Mouse (Mus musculus): ENCODE measurements around the gene Dnajc12. TPM values are rescaled to one million over a fixed set of nuclear protein-coding genes. Genes with fewer than 3 reads are reported as not detected.

The Dnajc12 gene
- polyA plus RNA-seq, 1 experiment, result 2.4 TPM

DNA sequence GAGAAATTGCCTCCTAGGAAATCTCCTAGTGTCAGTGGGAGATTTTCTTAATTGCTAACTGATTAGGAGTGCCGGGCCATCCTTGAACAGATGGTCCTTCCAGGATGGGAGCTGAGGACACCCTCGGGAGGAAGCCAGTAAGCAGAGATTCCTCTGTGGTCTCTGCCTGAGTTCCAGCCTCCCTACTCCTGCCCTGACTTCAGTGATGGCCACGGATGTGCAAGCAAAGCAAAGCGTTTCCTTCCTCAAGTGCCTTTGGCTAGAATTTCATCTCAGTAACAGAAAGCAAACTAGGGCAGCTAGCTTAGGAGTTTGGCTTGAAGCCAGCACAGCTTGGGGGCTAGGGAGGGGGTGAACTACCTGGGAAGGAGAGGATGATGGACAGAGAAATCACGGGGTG lies 34.8 kb downstream of the Dnajc12 start:
- TF ChIP-seq REST (IDR thresholded peaks at IDR 0.05; ENCODE audit: insufficient read depth, insufficient read length) (no peak), POLR2AphosphoS2 (IDR thresholded peaks at IDR 0.05; ENCODE audit: insufficient read length, low read depth) (no peak), MAX (IDR thresholded peaks at IDR 0.05; ENCODE audit: low read depth) (no peak), TCF3 (IDR thresholded peaks at IDR 0.05; ENCODE audit: insufficient read length, low read depth) (no peak), MYOD1 (IDR thresholded peaks at IDR 0.05; ENCODE audit: control insufficient read depth in 1 of 3, insufficient read length in 2 of 3, low read depth in 2 of 3) (no peak), SRF (IDR thresholded peaks at IDR 0.05; ENCODE audit: control insufficient read depth, insufficient read length, low read depth) (no peak), TCF12 (IDR thresholded peaks at IDR 0.05; ENCODE audit: insufficient read depth, poor library complexity, severe bottlenecking) (no peak), POLR2A (IDR thresholded peaks at IDR 0.05; ENCODE audit: insufficient read length, low read depth) (no peak), MYOG (IDR thresholded peaks at IDR 0.05; ENCODE audit: control insufficient read depth in 1 of 3, insufficient read depth in 1 of 3, insufficient read length in 2 of 3, low read depth in 2 of 3) (no peak), USF1 (IDR thresholded peaks at IDR 0.05; ENCODE audit: low read depth) (no peak)
- H3K27me3 ChIP-seq (ENCODE audit: control insufficient read depth, insufficient read depth, insufficient read length), result no peaks in the 10 kb centered on the region
- H3K36me3 ChIP-seq (ENCODE audit: control insufficient read depth, insufficient read depth), result no peaks in the 10 kb centered on the region
- no peak overlapping the region for H3K4me2 ChIP-seq (ENCODE audit: low read depth)
- H3ac ChIP-seq (ENCODE audit: control insufficient read depth, insufficient read length), result no peak overlapping the region
- H3K4me3 ChIP-seq, result no peak overlapping the region
- H3K79me2 ChIP-seq (ENCODE audit: control insufficient read depth, insufficient read depth), result no peaks in the 10 kb centered on the region

DNA sequence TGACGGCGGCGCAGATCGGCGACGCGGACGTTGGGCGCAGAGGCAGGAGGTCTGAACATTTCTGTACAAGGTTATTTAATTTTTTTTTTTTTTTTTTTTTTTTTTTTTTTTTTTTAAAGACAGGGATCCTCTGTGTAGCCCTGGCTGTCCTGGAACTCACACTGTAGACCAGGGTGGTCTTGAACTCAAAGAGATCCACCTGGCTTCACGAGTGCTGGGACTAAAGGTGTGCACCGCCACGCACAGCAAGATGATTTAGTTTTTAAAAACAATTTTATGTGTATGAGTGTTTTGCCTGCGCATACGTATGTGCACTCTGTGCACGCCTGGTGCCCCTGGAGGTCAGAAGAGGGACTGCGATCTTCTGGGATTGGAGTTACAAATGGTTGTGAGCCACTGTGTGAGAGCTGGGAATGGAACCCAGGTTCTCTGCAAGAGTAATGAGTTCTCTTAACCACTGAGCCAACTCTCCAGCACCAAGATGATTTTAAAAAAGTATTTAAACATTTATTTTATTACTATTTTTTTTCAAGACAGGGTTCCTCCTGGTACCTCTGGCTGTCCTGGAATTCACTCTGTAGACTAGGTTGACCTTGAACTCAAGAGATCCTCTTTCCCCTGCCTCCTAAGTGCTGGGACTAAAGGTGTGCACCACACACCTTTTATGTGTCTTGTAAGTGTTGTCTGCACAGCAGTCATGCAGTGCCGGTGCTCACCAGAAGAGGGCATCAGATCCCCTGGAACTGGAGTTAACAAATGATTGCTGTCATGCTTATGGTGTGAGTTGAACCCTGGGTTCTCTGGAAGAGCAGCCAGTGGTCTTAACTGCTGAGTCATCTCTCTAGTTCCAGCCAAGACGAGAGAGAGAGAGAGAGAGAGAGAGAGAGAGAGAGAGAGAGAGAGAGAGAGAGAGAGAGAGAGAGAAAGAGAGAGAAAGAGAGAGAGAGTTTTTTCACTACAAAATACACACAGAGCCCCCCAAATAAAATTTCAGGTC lies 39.8 kb downstream of the Dnajc12 start, which contains the start of gene Gm7075:
Gene Gm7075 (minus strand): TSS at position 51 of the 997 bp plus-strand sequence.
- Histone ChIP-seq H3K4me3 (no peak within 1 kb of the TSS), H3K4me2 (ENCODE audit: low read depth) (no peak within 1 kb of the TSS), H3ac (ENCODE audit: control insufficient read depth, insufficient read length) (no peak within 1 kb of the TSS), H3K79me2 (ENCODE audit: control insufficient read depth, insufficient read depth) (no peaks in the 10 kb centered on the region), H3K27me3 (ENCODE audit: control insufficient read depth, insufficient read depth, insufficient read length) (no peaks in the 10 kb centered on the region), H3K36me3 (ENCODE audit: control insufficient read depth, insufficient read depth) (no peaks in the 10 kb centered on the region)
- no peak for TF ChIP-seq MAX (IDR thresholded peaks at IDR 0.05; ENCODE audit: low read depth)
- no peak for TF ChIP-seq USF1 (IDR thresholded peaks at IDR 0.05; ENCODE audit: low read depth)
- TF ChIP-seq E2F4 (IDR thresholded peaks at IDR 0.05; ENCODE audit: insufficient read depth), result no peak
- TF ChIP-seq MYOD1 (IDR thresholded peaks at IDR 0.05; ENCODE audit: control insufficient read depth in 1 of 3, insufficient read length in 2 of 3, low read depth in 2 of 3), result no peak
- TF ChIP-seq MYOG (IDR thresholded peaks at IDR 0.05; ENCODE audit: control insufficient read depth in 1 of 3, insufficient read depth in 1 of 3, insufficient read length in 2 of 3, low read depth in 2 of 3), result no peak
- TF ChIP-seq TCF3 (IDR thresholded peaks at IDR 0.05; ENCODE audit: insufficient read length, low read depth), result no peak

DNA sequence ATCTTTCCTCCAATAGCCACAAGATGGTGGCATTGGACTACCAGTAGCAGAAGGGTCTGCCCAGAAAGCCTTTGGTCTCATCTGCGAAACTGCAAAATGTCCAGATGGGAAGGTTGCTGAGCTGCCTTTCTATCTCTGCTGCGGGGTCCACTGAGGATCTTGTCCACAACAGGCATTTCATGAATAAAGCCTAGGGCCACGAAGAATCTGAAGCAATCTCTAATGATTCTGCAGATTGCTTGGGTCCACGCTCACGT lies 40.4 kb downstream of the Dnajc12 start:
- H3K4me3 ChIP-seq, result no peak overlapping the region
- TF ChIP-seq TCF12 (IDR thresholded peaks at IDR 0.05; ENCODE audit: insufficient read depth, poor library complexity, severe bottlenecking), result no peak
- TF ChIP-seq TCF3 (IDR thresholded peaks at IDR 0.05; ENCODE audit: insufficient read length, low read depth), result no peak
- no peak for TF ChIP-seq E2F4 (IDR thresholded peaks at IDR 0.05; ENCODE audit: insufficient read depth)
- no peak for TF ChIP-seq MYOD1 (IDR thresholded peaks at IDR 0.05; ENCODE audit: control insufficient read depth in 1 of 3, insufficient read length in 2 of 3, low read depth in 2 of 3)
- H3K79me2 ChIP-seq (ENCODE audit: control insufficient read depth, insufficient read depth), result no peaks in the 10 kb centered on the region
- H3K36me3 ChIP-seq (ENCODE audit: control insufficient read depth, insufficient read depth), result no peaks in the 10 kb centered on the region
- H3K4me2 ChIP-seq (ENCODE audit: low read depth), result no peak overlapping the region
- H3ac ChIP-seq (ENCODE audit: control insufficient read depth, insufficient read length), result no peak overlapping the region
- H3K27me3 ChIP-seq (ENCODE audit: control insufficient read depth, insufficient read depth, insufficient read length), result no peaks in the 10 kb centered on the region

DNA sequence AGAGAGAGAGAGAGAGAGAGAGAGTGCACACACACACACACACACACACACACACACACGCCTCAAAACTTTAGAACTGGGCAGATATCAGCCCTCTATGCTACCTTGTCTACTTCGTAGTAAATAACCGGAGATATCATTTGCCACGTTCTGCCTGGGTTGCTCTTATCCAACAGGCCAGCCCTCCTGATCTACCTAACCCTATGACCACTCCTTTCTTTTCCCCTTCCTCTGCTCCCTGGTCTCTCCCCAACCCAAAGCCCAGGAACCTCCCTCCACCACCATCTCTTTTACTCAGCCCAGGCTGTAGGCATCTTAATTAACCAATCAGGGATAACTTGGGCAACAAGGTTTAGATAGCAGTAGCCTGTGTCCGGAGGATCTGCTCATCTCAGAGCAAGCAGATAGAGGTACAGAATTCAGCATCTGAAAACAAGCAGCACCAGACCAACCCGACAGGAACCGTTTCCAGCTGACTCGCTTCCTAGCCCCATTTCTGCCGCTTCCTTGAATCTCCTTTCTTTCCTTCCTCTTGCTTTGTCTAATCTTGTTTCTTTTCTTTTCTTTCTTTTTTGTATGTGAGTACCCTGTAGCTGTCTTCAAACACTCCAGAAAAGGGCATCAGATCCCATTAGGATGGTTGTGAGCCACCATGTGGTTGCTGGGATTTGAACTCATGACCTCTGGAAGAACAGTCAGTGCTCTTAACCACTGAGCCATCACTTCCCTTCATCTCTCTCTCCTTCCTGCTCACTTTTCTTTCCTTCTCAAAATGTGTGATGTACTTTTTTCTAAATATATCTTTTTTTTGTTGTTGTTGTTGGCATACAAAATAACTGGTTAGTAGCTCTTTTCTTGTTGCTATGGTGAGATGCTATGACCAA lies 41.6 kb downstream of the Dnajc12 start:
- Histone ChIP-seq H3K4me2 (ENCODE audit: low read depth) (no peak overlapping the region), H3K4me3 (no peak overlapping the region), H3K79me2 (ENCODE audit: control insufficient read depth, insufficient read depth) (no peaks in the 10 kb centered on the region), H3K36me3 (ENCODE audit: control insufficient read depth, insufficient read depth) (no peaks in the 10 kb centered on the region), H3ac (ENCODE audit: control insufficient read depth, insufficient read length) (no peak overlapping the region), H3K27me3 (ENCODE audit: control insufficient read depth, insufficient read depth, insufficient read length) (no peaks in the 10 kb centered on the region)
- TF ChIP-seq USF1 (IDR thresholded peaks at IDR 0.05; ENCODE audit: low read depth) (no peak), E2F4 (IDR thresholded peaks at IDR 0.05; ENCODE audit: insufficient read depth) (no peak), REST (IDR thresholded peaks at IDR 0.05; ENCODE audit: insufficient read depth, insufficient read length) (no peak), CEBPB (IDR thresholded peaks at IDR 0.05; ENCODE audit: insufficient read depth, poor library complexity, severe bottlenecking) (no peak), TCF3 (IDR thresholded peaks at IDR 0.05; ENCODE audit: insufficient read length, low read depth) (no peak), SRF (IDR thresholded peaks at IDR 0.05; ENCODE audit: control insufficient read depth, insufficient read length, low read depth) (no peak), POLR2AphosphoS2 (IDR thresholded peaks at IDR 0.05; ENCODE audit: insufficient read length, low read depth) (no peak), MYOD1 (IDR thresholded peaks at IDR 0.05; ENCODE audit: control insufficient read depth in 1 of 3, insufficient read length in 2 of 3, low read depth in 2 of 3) (no peak), TCF12 (IDR thresholded peaks at IDR 0.05; ENCODE audit: insufficient read depth, poor library complexity, severe bottlenecking) (no peak)

DNA sequence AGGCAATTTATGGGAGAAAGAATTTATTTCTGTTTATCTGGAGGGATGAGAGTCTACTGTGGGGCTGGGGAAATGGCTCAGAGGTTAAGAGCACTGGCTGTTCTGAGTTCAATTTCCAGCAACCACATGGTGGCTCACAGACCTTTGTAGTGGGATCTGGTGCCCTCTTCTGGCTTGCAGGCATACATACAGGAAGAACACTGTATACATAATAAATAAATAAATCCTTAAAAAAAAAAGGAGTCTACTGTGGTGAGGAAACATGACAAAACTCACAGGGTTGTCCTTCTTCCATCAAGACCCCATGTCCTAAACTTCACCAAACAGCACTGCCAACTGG lies 42.2 kb downstream of the Dnajc12 start:
- Histone ChIP-seq H3K79me2 (ENCODE audit: control insufficient read depth, insufficient read depth) (no peaks in the 10 kb centered on the region), H3K4me3 (no peak overlapping the region), H3K36me3 (ENCODE audit: control insufficient read depth, insufficient read depth) (no peaks in the 10 kb centered on the region), H3K4me2 (ENCODE audit: low read depth) (no peak overlapping the region), H3ac (ENCODE audit: control insufficient read depth, insufficient read length) (no peak overlapping the region), H3K27me3 (ENCODE audit: control insufficient read depth, insufficient read depth, insufficient read length) (no peaks in the 10 kb centered on the region)
- TF ChIP-seq USF1 (IDR thresholded peaks at IDR 0.05; ENCODE audit: low read depth) (no peak), E2F4 (IDR thresholded peaks at IDR 0.05; ENCODE audit: insufficient read depth) (no peak), SRF (IDR thresholded peaks at IDR 0.05; ENCODE audit: control insufficient read depth, insufficient read length, low read depth) (no peak), POLR2AphosphoS2 (IDR thresholded peaks at IDR 0.05; ENCODE audit: insufficient read length, low read depth) (no peak), POLR2A (IDR thresholded peaks at IDR 0.05; ENCODE audit: insufficient read length, low read depth) (no peak)
